Mouse (Mus musculus): Measurements from ENCODE around the gene Necab2. TPM values are rescaled to one million over a fixed set of nuclear protein-coding genes. Genes with fewer than 3 reads are reported as not detected.

Gene Necab2
- polyA plus RNA-seq, 1 experiment from 2014 or later: 9.2 TPM

GRCm38 (mm10) chr8:119513405-119513804, 66.9 kb downstream of the Necab2 start:
- Histone ChIP-seq H3K4me2 (ENCODE audit: low read depth, low read length) (no peak overlapping the region), H3K27ac (replicated peaks; ENCODE audit: low read depth, low read length) (no peak overlapping the region), H3K4me1 (ENCODE audit: control insufficient read depth, insufficient read depth, low read length) (no peaks in the 10 kb centered on the region), H3K9me3 (replicated peaks; ENCODE audit: control insufficient read depth, low read length) (no peaks in the 10 kb centered on the region), H3K4me3 (ENCODE audit: low read depth, low read length) (no peak overlapping the region), H3K36me3 (replicated peaks; ENCODE audit: control insufficient read depth, insufficient read depth, low read depth, low read length) (peaks cover 21% of the 10 kb centered on the region), H3K9ac (replicated peaks; ENCODE audit: low read length) (no peak overlapping the region), H3K27me3 (ENCODE audit: control insufficient read depth, insufficient read depth, low read length) (no peaks in the 10 kb centered on the region)
- DNase-seq (ENCODE audit: low spot score): no peak
- WGBS: 93% methylated on average over 4 of the region's 4 CpGs
- ATAC-seq (replicated peaks; ENCODE audit: insufficient number of reproducible peaks, low FRiP score, low TSS enrichment, low read depth): no peak

DNA sequence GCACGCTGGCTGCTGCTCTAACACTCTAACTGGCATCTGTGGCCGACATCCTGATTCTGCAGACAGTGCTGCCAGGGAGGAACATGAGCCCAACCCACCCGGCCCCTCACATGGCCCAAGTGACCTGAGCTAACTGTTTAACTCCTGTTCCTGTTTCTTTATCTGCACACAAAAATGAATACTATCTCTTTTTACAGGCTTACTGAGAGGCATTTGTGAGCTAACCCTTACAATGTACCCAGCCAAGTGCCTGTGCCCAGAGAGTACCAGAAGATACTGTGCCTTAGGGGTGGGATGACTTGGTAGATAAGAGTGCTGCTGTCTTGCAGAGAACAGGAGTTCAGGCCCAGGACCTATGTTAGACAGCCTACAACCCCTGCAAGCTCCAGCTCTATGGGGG, 68.4 kb downstream of the Necab2 start:
- Histone ChIP-seq H3K9me3 (replicated peaks; ENCODE audit: control insufficient read depth, low read length) (no peaks in the 10 kb centered on the region), H3K36me3 (replicated peaks; ENCODE audit: control insufficient read depth, insufficient read depth, low read depth, low read length) (peaks cover 19% of the 10 kb centered on the region), H3K4me1 (ENCODE audit: control insufficient read depth, insufficient read depth, low read length) (no peaks in the 10 kb centered on the region), H3K4me3 (ENCODE audit: low read depth, low read length) (no peak overlapping the region), H3K27ac (replicated peaks; ENCODE audit: low read depth, low read length) (no peak overlapping the region), H3K9ac (replicated peaks; ENCODE audit: low read length) (no peak overlapping the region), H3K27me3 (ENCODE audit: control insufficient read depth, insufficient read depth, low read length) (no peaks in the 10 kb centered on the region), H3K4me2 (ENCODE audit: low read depth, low read length) (no peak overlapping the region)
- DNase-seq (ENCODE audit: low spot score) (no peak), ATAC-seq (replicated peaks; ENCODE audit: insufficient number of reproducible peaks, low FRiP score, low TSS enrichment, low read depth) (no peak)
- WGBS: 89% methylated on average over 3 of the region's 3 CpGs

GRCm38 (mm10) chr8:119515767-119516166, 69.2 kb downstream of the Necab2 start:
- Histone ChIP-seq H3K4me3 (ENCODE audit: low read depth, low read length) (no peak overlapping the region), H3K9ac (replicated peaks; ENCODE audit: low read length) (no peak overlapping the region), H3K36me3 (replicated peaks; ENCODE audit: control insufficient read depth, insufficient read depth, low read depth, low read length) (peaks cover 19% of the 10 kb centered on the region), H3K27ac (replicated peaks; ENCODE audit: low read depth, low read length) (no peak overlapping the region), H3K4me1 (ENCODE audit: control insufficient read depth, insufficient read depth, low read length) (no peaks in the 10 kb centered on the region), H3K27me3 (ENCODE audit: control insufficient read depth, insufficient read depth, low read length) (no peaks in the 10 kb centered on the region), H3K9me3 (replicated peaks; ENCODE audit: control insufficient read depth, low read length) (no peaks in the 10 kb centered on the region), H3K4me2 (ENCODE audit: low read depth, low read length) (no peak overlapping the region)
- DNase-seq (ENCODE audit: low spot score) (no peak), ATAC-seq (replicated peaks; ENCODE audit: insufficient number of reproducible peaks, low FRiP score, low TSS enrichment, low read depth) (no peak)
- 61% methylated on average over 3 of the region's 3 CpGs for WGBS

- peaks cover 24% of the 10 kb centered on the region for H3K36me3 ChIP-seq (replicated peaks; ENCODE audit: control insufficient read depth, insufficient read depth, low read depth, low read length)
- no peak overlapping the region for H3K27ac ChIP-seq (replicated peaks; ENCODE audit: low read depth, low read length)
- ATAC-seq (replicated peaks; ENCODE audit: insufficient number of reproducible peaks, low FRiP score, low TSS enrichment, low read depth) (peak; percentile 47; the same call in 1 of the 2 replicates), DNase-seq (ENCODE audit: low spot score) (no peak)
- 67% methylated on average over 5 of the region's 5 CpGs for WGBS
- no peaks in the 10 kb centered on the region for H3K9me3 ChIP-seq (replicated peaks; ENCODE audit: control insufficient read depth, low read length)
- no peak overlapping the region for H3K9ac ChIP-seq (replicated peaks; ENCODE audit: low read length)
- no peak overlapping the region for H3K4me3 ChIP-seq (ENCODE audit: low read depth, low read length)
- no peaks in the 10 kb centered on the region for H3K27me3 ChIP-seq (ENCODE audit: control insufficient read depth, insufficient read depth, low read length)
- H3K4me1 ChIP-seq (ENCODE audit: control insufficient read depth, insufficient read depth, low read length): no peaks in the 10 kb centered on the region
- no peak overlapping the region for H3K4me2 ChIP-seq (ENCODE audit: low read depth, low read length)
These were observed 70.2 kb downstream of the Necab2 start for GRCm38 (mm10) chr8:119516674-119517073.

DNA sequence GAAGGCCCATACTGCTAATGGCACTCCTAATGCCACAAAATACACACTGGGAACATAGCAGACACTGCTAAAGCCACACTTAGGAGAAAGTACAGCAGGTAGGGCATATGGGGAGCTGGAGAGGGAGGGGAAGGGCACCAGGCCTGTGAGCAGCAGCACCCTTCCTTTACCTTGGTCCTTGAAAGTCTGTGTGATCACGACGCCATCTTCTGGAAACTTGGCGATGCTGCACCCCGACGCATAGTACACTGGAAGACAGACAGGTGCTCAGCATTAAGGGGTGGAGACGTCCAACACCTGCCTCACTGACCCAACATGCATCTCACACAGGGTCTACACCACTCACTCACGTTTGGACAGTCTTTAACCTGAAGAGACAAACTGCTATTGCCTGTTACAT, 73.6 kb downstream of the Necab2 start:
- Histone ChIP-seq H3K4me2 (ENCODE audit: low read depth, low read length) (no peak overlapping the region), H3K4me3 (ENCODE audit: low read depth, low read length) (no peak overlapping the region), H3K9ac (replicated peaks; ENCODE audit: low read length) (no peak overlapping the region), H3K9me3 (replicated peaks; ENCODE audit: control insufficient read depth, low read length) (no peaks in the 10 kb centered on the region), H3K36me3 (replicated peaks; ENCODE audit: control insufficient read depth, insufficient read depth, low read depth, low read length) (peaks cover 29% of the 10 kb centered on the region), H3K4me1 (ENCODE audit: control insufficient read depth, insufficient read depth, low read length) (no peaks in the 10 kb centered on the region), H3K27me3 (ENCODE audit: control insufficient read depth, insufficient read depth, low read length) (no peaks in the 10 kb centered on the region), H3K27ac (replicated peaks; ENCODE audit: low read depth, low read length) (no peak overlapping the region)
- DNase-seq (ENCODE audit: low spot score) (peak; percentile 14), ATAC-seq (replicated peaks; ENCODE audit: insufficient number of reproducible peaks, low FRiP score, low TSS enrichment, low read depth) (no peak)
- 74% methylated on average over 7 of the region's 7 CpGs for WGBS

Other genes starting within 250 kb of the Necab2 start
- gene Hsbp1, start 102.2 kb upstream of the Necab2 start, polyA plus RNA-seq (2014; fragmentation: Nextera tagmentation; extraction: Ambion mirVana): 311 and 315 TPM in 2 replicates
- 9.8 and 10.4 TPM in 2 replicates for gene Mlycd, start 51.8 kb upstream of the Necab2 start, polyA plus RNA-seq (2014; fragmentation: Nextera tagmentation; extraction: Ambion mirVana)
- gene Osgin1, start 12.6 kb upstream of the Necab2 start, polyA plus RNA-seq (2014; fragmentation: Nextera tagmentation; extraction: Ambion mirVana): 0.08 and 0.53 TPM in 2 replicates
- gene Slc38a8, start 55.0 kb downstream of the Necab2 start, polyA plus RNA-seq (2014; fragmentation: Nextera tagmentation; extraction: Ambion mirVana): 1.8 and 4.7 TPM in 2 replicates
- gene Mbtps1, start 112.0 kb downstream of the Necab2 start, polyA plus RNA-seq (2014; fragmentation: Nextera tagmentation; extraction: Ambion mirVana): 103 and 106 TPM in 2 replicates
- gene Hsdl1, start 128.5 kb downstream of the Necab2 start, polyA plus RNA-seq (2014; fragmentation: Nextera tagmentation; extraction: Ambion mirVana): 39.6 and 45.2 TPM in 2 replicates
- gene Dnaaf1, start 128.5 kb downstream of the Necab2 start, polyA plus RNA-seq (2014; fragmentation: Nextera tagmentation; extraction: Ambion mirVana): 0.13 TPM in 1 of 2 replicates, not detected in the other
- 10.3 and 11.0 TPM in 2 replicates for gene Taf1c, start 158.5 kb downstream of the Necab2 start, polyA plus RNA-seq (2014; fragmentation: Nextera tagmentation; extraction: Ambion mirVana)
- 0.17 TPM in 1 of 2 replicates, not detected in the other for gene Adad2, start 166.0 kb downstream of the Necab2 start, polyA plus RNA-seq (2014; fragmentation: Nextera tagmentation; extraction: Ambion mirVana)
- 0.15 TPM in 1 of 2 replicates, not detected in the other for gene Kcng4, start 189.0 kb downstream of the Necab2 start, polyA plus RNA-seq (2014; fragmentation: Nextera tagmentation; extraction: Ambion mirVana)
- gene Wfdc1, start 219.6 kb downstream of the Necab2 start, polyA plus RNA-seq (2014; fragmentation: Nextera tagmentation; extraction: Ambion mirVana): 5.7 and 14.3 TPM in 2 replicates